Mouse (Mus musculus) lung, postnatal 25 days (tissue): ENCODE results near the gene Gli1.
"Not testable (repeated sequence)": the region's sequence is repeated elsewhere in the genome, so short reads cannot be mapped to it uniquely, and the experiment has no call there.

Experiments
- DNase-seq: peaks from one replicate; pipeline ENCODE4 v3.0.0; 2022; ENCODE audit warnings: low spot score

Gene Gli1

GRCm38 (mm10) chr10:127322178-127322577 lies 19.6 kb downstream of the Gli1 start:
- no peak for DNase-seq

- no peak for DNase-seq
Observed at GRCm38 (mm10) chr10:127321621-127322020, 20.2 kb downstream of the Gli1 start, which contains the start of gene Arhgap9. Gene Arhgap9 (plus strand): TSS chr10:127321964.

DNA sequence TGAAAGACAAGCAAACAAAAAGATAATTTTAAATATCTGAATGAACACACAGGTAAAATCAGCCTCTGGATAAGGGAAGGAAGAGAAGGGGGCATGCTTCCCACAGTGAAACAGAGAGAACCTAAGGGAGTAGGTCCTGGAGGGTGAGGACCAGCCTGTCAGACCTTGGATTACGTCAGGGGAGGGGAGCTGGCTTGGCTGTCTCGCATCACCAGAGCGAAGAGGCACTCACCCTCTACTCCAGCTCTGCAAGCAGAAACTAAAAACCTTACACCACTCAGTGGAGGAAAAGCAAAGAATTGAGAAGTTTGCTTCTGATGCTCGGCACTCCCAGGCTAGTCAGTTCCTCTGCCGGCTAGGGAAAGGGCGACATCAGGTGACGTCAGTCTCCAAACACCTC lies 21.8 kb downstream of the Gli1 start:
- no peak for DNase-seq

DNA sequence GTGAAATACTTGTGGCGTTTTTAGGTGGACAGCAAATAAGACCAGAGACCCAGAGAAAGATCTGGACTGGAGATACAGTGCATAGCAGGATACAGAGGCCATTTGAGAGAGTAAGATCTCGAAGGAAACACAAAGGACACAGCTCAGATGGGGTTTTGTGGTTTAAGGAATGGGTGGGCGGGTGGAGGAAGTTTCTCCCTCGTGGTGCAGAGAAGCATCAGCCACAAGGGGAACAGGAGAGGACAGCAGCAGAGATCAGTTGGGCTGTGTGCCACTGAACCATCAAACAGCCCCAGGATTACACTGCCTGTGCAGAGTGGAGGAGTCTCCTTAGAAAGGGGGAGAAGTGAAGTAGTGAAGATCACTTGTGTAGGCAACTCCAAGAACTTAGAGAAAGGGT lies 23.8 kb downstream of the Gli1 start:
- no peak for DNase-seq

- DNase-seq: no peak
Observed at GRCm38 (mm10) chr10:127317277-127317676, 24.5 kb downstream of the Gli1 start.

- DNase-seq: not testable (repeated sequence)
Observed at GRCm38 (mm10) chr10:127314950-127315349, 26.8 kb downstream of the Gli1 start.

DNA sequence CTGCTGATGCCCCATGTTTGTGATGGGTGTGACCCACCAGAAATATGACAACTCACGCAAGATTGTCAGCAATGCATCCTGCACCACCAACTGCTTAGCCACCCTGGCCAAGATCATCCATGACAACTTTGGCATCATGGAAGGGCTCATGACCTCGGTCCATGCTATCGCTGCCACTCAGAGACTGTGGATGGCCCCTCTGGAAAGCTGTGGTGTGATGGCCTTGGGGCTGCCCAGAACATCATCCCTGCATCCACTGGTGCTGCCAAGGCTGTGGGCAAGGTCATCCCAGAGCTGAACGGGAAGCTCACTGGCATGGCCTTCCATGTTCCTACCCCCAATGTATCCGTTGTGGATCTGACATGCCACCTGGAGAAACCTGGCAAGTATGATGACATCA lies 28.3 kb downstream of the Gli1 start:
- DNase-seq: not testable (repeated sequence)

DNA sequence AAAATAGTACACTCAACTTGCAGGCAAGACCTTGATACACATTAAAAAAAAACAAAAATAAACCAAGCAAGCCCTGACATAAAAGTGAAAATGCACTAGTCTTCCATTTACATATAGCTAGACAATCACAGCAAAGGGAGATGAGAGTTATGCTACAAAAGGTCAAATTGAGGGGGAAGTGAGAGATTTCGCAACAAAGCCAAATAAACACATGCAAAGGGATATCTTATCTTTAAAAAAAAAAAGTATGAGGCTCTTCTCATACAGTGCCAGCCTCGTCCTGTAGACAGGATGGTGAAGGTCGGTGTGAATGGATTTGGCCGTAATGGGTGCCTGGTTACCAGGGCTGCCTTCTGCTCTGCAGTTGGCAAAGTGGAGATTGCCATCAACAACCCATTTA lies 28.9 kb downstream of the Gli1 start:
- no peak for DNase-seq

- peak; percentile 89 for DNase-seq
Observed at GRCm38 (mm10) chr10:127312356-127312676, 29.5 kb downstream of the Gli1 start.

DNA sequence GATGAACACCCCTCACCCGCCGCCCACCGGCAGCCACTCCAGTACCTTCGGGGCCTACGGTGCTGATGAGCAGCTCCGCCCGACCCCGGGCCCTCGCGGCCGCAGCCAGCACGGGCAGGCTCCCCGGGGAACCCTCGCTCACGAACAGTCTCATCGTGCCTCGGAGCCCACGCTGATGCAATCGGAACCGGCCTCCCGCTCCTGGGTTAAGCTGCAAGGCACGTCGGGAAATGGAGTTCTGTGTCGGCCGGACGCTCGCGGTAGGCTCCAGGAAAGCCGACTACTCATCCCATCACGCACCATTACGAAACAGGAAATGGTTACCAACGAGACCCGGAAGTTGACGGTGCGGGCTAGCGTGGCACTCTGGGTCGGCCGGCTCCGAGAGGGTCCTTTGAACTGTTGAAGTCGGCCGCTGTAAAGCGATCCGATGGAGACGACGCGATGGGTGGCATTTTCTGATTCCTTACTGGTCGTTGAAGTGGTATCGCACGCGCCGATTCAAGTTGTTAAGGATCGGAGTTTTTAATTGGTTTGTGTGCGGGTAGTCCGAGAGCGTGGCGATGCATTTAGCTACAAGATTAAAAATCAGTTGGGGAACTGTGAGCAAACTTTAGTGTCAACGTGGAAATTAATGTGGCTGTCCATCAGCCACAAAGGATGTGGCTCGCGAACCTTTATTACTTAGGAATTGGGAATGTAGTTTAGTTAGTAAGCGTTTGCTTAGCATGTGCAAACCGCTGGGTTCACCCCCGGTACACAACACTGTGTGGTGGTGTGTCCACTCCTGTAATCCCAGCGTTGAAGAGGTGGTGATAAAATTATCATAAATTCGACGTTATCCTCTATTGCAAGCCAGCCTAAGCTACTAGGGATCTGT lies 30.1 kb downstream of the Gli1 start, which contains the start of gene Mars:
Gene Mars, minus strand, starts transcription at position 311 of the 880 bp plus-strand sequence.
- DNase-seq: peak; percentile 98

GRCm38 (mm10) chr10:127310523-127311475 lies 31.0 kb downstream of the Gli1 start:
- DNase-seq: no peak

DNA sequence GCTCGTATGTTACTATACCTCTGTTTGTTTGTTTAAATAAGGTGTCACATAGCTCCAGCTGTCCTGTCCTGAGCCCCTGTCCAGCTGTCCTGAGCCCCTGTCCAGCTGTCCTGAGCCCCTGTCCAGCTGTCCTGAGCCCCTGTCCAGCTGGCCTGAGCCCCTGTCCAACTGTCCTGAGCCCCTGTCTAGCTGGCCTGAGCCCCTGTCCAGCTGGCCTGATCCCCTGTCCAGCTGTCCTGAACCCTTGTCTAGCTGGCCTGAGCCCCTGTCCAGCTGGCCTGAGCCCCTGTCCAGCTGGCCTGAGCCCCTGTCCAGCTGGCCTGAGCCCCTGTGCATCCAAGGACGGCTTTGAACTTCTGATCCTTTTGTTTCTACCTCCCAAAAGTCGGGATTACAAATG lies 32.6 kb downstream of the Gli1 start:
- not testable (repeated sequence) for DNase-seq

DNA sequence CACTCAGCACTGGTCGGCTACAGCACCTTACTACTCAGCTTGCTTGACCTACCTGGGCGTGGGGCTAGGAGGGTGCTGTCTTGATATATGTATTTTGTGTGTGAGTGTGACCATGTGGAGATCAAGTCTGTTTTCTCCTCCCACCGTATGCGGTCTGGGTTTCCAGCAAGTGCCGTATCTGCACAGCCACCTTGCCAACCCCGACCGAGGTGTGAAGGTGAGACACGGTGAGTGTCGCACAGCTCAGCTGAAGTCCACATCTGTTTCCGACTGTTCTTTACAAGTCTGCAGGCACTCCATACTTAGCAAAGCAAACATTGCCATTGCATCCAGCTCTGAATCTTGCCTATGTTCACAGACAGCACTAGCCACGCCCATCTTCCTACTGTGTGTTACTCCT lies 38.6 kb downstream of the Gli1 start:
- no peak for DNase-seq

DNA sequence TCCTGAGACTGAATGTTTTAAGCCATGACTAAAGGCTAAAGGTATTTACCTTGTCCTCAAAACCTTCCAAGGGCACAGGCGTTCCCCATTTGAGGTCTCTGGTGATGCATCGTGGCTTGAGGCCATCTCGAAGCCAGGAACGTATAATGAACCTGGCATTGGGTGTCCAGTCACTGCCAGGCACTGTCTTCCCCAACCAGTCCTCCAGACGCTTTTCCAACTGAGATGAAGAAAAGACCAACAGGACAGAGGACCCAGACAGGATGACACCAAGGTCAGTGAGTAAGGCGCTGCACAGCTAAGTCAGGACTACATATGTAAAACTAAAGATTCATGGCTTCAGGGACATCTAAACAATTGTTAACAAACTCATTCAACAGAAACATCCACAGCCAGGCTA lies 41.4 kb downstream of the Gli1 start:
- no peak for DNase-seq

DNA sequence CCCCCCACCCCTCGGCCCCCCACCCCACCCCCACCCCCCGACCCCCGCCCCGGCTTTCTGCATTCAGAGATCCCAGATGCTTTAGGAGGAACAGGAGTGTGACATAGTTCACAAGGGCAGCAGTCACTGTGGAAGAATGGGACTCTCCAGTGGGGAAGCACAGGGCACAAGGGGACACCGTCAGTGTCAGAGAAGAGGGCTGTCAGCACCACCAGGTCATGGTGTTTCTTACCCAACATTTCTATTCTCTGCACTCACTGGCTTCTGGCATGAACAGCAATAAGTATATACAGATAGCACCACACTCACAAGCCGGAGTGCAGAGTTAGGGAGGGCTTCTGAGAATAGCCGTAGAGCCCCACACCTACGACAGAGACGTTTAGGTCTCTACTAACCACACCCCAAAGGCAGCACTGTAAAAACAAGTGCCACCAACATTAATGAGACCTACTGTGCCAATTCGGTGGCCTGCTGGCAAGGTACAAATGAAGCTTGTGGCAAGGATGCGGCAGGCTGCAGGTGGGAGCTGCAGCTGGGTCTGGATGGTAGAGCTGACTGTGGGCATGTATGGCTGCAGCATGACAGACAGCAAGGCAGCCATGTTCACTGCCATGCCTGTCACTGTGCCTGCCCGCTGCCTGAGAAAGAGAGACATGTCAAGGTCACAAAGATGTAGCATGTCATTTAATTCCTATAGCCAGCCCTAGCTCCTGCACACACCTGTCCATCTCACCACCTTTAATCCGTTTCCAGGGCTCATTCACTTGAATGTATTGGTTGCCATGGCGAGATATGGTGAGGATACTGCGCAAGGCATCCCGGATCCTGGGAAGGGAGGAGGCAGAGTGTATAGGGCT lies 44.5 kb downstream of the Gli1 start:
- no peak for DNase-seq

DNA sequence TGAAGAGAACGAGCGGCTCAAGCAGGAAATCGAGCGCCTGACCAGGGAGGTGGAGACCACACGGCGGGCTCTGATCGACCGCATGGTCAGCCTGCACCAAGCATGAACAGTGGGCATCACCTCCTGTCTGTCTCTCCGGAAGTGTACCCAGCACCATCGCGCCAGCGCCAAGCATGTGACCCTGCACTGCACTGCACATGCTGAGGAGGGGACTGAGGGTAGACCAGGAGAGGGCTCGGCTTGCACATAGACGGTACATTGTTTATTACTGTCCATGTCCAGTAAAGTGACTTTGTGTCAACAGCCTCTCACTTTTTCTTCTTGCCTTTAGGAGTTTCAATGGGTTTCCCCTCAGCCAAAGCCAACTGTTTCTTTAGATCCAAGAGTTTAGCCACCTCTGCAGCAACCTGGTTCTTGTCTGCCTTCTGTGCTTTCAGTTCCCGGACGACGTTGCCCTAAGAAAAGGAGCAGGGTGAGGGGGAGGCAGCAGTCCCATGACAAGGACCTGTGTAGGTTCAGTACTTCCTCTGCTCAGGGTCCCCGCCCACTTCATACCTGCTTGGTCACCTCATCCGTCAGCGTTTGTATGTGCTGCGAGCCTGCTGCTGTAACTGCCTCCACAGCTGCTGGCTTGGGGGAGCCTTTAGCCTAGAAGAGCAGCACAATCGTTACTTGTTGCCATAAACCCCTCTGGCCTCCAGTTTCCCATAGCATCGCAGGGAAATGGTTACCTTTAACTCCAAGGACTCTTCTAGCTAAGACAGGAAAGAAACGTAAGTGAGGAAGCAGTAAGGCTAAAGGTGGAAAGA lies 45.6 kb downstream of the Gli1 start:
- no peak for DNase-seq

- no peak for DNase-seq
Observed at GRCm38 (mm10) chr10:127294895-127295510, 46.8 kb downstream of the Gli1 start.

- no peak for DNase-seq
Observed at GRCm38 (mm10) chr10:127293590-127294113, 48.1 kb downstream of the Gli1 start.

DNA sequence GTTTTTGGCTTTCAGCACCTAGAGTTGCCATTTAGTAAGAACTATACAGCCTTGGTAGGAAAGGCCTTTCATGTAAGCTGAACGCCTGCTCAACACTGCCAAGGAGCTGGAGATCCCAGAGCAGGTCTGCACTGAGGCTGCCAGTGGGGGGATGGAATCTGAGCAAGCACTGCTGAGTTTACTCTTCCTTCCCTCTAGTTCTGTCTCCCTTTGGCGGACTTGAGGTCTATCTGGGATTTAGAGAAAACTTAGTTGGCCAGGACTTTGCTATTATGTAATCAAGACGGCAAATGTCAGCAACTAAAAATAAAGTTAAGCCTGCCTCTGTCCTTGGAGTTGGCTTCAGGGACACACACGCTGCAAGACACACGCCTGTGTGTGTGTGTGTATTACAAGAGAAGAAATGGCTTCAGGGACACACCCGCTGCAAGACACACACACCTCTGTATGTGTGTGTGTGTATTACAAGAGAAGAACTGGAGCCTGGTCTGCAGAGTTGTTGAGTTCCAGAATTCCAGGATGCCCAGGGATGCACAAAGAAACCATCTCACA lies 48.7 kb downstream of the Gli1 start:
- peak; percentile 50 for DNase-seq
